Mouse (Mus musculus): ENCODE data around the gene Rhpn2.

DNA sequence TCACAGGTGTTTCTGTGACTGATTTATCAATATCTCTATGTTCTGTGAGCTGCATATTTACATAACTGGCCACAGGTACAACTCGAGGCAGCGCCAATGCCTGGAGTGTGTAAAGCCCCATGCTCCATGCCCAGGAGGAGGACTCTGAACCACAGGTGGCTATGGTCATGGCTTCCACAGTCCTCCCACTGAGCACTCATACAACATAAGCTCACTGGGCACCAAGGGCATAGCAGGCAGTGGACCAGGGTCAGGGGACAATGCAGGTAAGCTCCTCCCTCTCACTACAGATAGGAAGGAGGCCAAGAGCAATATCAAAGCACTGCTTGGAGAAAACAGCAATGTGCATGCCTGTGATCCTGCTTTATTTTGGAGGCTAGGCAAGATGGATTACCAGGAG, 38.3 kb upstream of the Rhpn2 start:
- TF ChIP-seq POLR2A (IDR thresholded peaks at IDR 0.05; ENCODE audit: insufficient read depth, low read depth, low read length) (no peak), CTCF (IDR thresholded peaks at IDR 0.05) (no peak), EP300 (IDR thresholded peaks at IDR 0.05; ENCODE audit: insufficient read depth, low read depth, low read length) (no peak)

All from heart, adult 2 months (tissue).